Mouse (Mus musculus) G1E (cell line): Measurements from ENCODE around the gene Phyhipl. TPM values are rescaled to one million over a fixed set of nuclear protein-coding genes. Genes with fewer than 3 reads are reported as not detected.

Experiments
- ATAC-seq: 2 replicates; pipeline ENCODE4 v1.8.0; 2016; ENCODE audit warnings: mild to moderate bottlenecking; ENCODE audit not compliant: insufficient number of reproducible peaks, poor library complexity, low FRiP score, severe bottlenecking; ENCODE audit errors: extremely low read depth
- DNase-seq: peaks from one replicate; pipeline ENCODE4 v3.0.0; 2012; ENCODE audit warnings: low spot score
- H3K27me3 ChIP-seq: 2 replicates; pipeline ENCODE4 v1.6.1; 2012; ENCODE audit warnings: mild to moderate bottlenecking, low read length, inconsistent platforms; ENCODE audit not compliant: insufficient read depth
- H3K36me3 ChIP-seq: replicated peaks from 2 replicates; pipeline ENCODE3; 2012; ENCODE audit warnings: mild to moderate bottlenecking, inconsistent platforms
- H3K4me1 ChIP-seq: 2 replicates; pipeline ENCODE4 v1.6.1; 2012; ENCODE audit warnings: low read depth, low read length, inconsistent platforms, mixed read lengths; ENCODE audit not compliant: insufficient read depth
- H3K4me3 ChIP-seq: 2 replicates; pipeline ENCODE4 v1.5.1; 2012; ENCODE audit warnings: low read depth, mild to moderate bottlenecking, inconsistent platforms, low read length, moderate library complexity, mixed read lengths
- H3K9me3 ChIP-seq: replicated peaks from 2 replicates; pipeline ENCODE4 v1.6.1; 2012; ENCODE audit warnings: inconsistent platforms
- CTCF ChIP-seq: IDR thresholded peaks from 2 replicates; pipeline ENCODE4 v1.5.1; 2012; ENCODE audit warnings: low read depth, low read length, inconsistent platforms, mixed read lengths
- GATA1 ChIP-seq: IDR thresholded peaks from 2 replicates; pipeline ENCODE4 v1.6.1; 2012; ENCODE audit warnings: borderline replicate concordance, low read length, inconsistent platforms, mixed read lengths
- GATA2 ChIP-seq: IDR thresholded peaks from 2 replicates; pipeline ENCODE4 v1.6.1; 2012; ENCODE audit warnings: low read depth, low read length, inconsistent platforms, borderline replicate concordance
- POLR2AphosphoS5 ChIP-seq: IDR thresholded peaks from 2 replicates; pipeline ENCODE4 v1.6.1; 2012; ENCODE audit warnings: low read depth, low read length, inconsistent platforms; ENCODE audit not compliant: insufficient replicate concordance
- TAL1 ChIP-seq: conservative IDR thresholded peaks from 2 replicates; pipeline ENCODE4 v1.6.1; 2012; ENCODE audit warnings: low read depth, low read length, inconsistent platforms, mixed read lengths
- polyA plus RNA-seq: library from polyadenylated mRNA; stranded (reverse); fragments of >175 nt; gene quantifications from 2 replicates; pipeline ENCODE4 v1.2.3, GENCODE M21; 2012
- total RNA-seq, 2 experiments: library from RNA; stranded (forward) in 1 of 2; stranded (reverse) in 1 of 2; fragments of 200-1000 nt in 1 of 2; fragments of >200 nt in 1 of 2; fragmentation: Nextera tagmentation in 1 of 2; gene quantifications; 2 replicates each; pipeline ENCODE4 v1.2.3; 2014 to 2017

Phyhipl gene
- total and polyA plus RNA-seq, 3 experiments = 0.71 TPM; not detected in 2

GRCm38 (mm10) chr10:70637640-70638328 lies 18.0 kb downstream of the Phyhipl start:
- TF ChIP-seq POLR2AphosphoS5 (no peak), TAL1 (no peak), GATA1 (no peak), CTCF (no peak), GATA2 (no peak)
- Histone ChIP-seq H3K27me3 (no peaks in the 10 kb centered on the region), H3K36me3 (no peaks in the 10 kb centered on the region), H3K9me3 (peaks cover 47% of the 10 kb centered on the region), H3K4me3 (no peak overlapping the region), H3K4me1 (no peaks in the 10 kb centered on the region)
- DNase-seq (no peak), ATAC-seq (no peak)

- DNase-seq (no peak), ATAC-seq (no peak)
- no peak overlapping the region for H3K4me3 ChIP-seq
- H3K27me3 ChIP-seq = no peaks in the 10 kb centered on the region
- TF ChIP-seq TAL1 (no peak), GATA1 (no peak), GATA2 (no peak), CTCF (no peak), POLR2AphosphoS5 (no peak)
- H3K9me3 ChIP-seq = peaks cover 29% of the 10 kb centered on the region
- no peaks in the 10 kb centered on the region for H3K4me1 ChIP-seq
- H3K36me3 ChIP-seq = no peaks in the 10 kb centered on the region
Observed at GRCm38 (mm10) chr10:70635261-70635660, 20.5 kb downstream of the Phyhipl start.

GRCm38 (mm10) chr10:70631142-70631541 lies 24.6 kb downstream of the Phyhipl start:
- no peak overlapping the region for H3K4me3 ChIP-seq
- H3K36me3 ChIP-seq = no peaks in the 10 kb centered on the region
- no peaks in the 10 kb centered on the region for H3K4me1 ChIP-seq
- ATAC-seq (no peak), DNase-seq (no peak)
- H3K9me3 ChIP-seq = peaks cover 15% of the 10 kb centered on the region
- TF ChIP-seq CTCF (no peak), TAL1 (no peak), POLR2AphosphoS5 (no peak), GATA1 (no peak), GATA2 (no peak)
- no peaks in the 10 kb centered on the region for H3K27me3 ChIP-seq

- H3K9me3 ChIP-seq = peaks cover 20% of the 10 kb centered on the region
- H3K36me3 ChIP-seq = no peaks in the 10 kb centered on the region
- H3K27me3 ChIP-seq = no peaks in the 10 kb centered on the region
- TF ChIP-seq CTCF (no peak), POLR2AphosphoS5 (no peak)
- no peak for ATAC-seq
- no peaks in the 10 kb centered on the region for H3K4me1 ChIP-seq
- DNase-seq = no peak
- no peak overlapping the region for H3K4me3 ChIP-seq
Observed at GRCm38 (mm10) chr10:70623461-70623860, 32.3 kb downstream of the Phyhipl start.

GRCm38 (mm10) chr10:70616377-70616776 lies 39.4 kb downstream of the Phyhipl start:
- DNase-seq = no peak
- TF ChIP-seq POLR2AphosphoS5 (no peak), CTCF (no peak), GATA1 (no peak), GATA2 (no peak), TAL1 (no peak)

GRCm38 (mm10) chr10:70611633-70612032 lies 44.1 kb downstream of the Phyhipl start:
- Histone ChIP-seq H3K27me3 (no peaks in the 10 kb centered on the region), H3K9me3 (peaks cover 14% of the 10 kb centered on the region), H3K4me3 (no peak overlapping the region), H3K4me1 (no peaks in the 10 kb centered on the region), H3K36me3 (no peaks in the 10 kb centered on the region)
- TF ChIP-seq GATA1 = no peak
- no peak for TF ChIP-seq CTCF
- TF ChIP-seq GATA2 = no peak
- TF ChIP-seq POLR2AphosphoS5 = no peak
- no peak for TF ChIP-seq TAL1
- DNase-seq (no peak), ATAC-seq (no peak)

More at GRCm38 (mm10) chr10:70616377-70616776, 39.4 kb downstream of the Phyhipl start:
- no peaks in the 10 kb centered on the region for H3K36me3 ChIP-seq
- no peak overlapping the region for H3K4me3 ChIP-seq
- ATAC-seq = no peak
- peaks cover 16% of the 10 kb centered on the region for H3K9me3 ChIP-seq
- H3K27me3 ChIP-seq = no peaks in the 10 kb centered on the region
- H3K4me1 ChIP-seq = no peaks in the 10 kb centered on the region

GRCm38 (mm10) chr10:70599925-70600305 lies 55.9 kb downstream of the Phyhipl start:
- Histone ChIP-seq H3K4me1 (no peaks in the 10 kb centered on the region), H3K9me3 (peaks cover 39% of the 10 kb centered on the region), H3K27me3 (no peaks in the 10 kb centered on the region), H3K4me3 (peak overlapping the region; percentile 35; the same call in 1 of the 2 replicates), H3K36me3 (no peaks in the 10 kb centered on the region)
- no peak for DNase-seq
- TF ChIP-seq GATA2 (no peak), POLR2AphosphoS5 (no peak), GATA1 (no peak), TAL1 (no peak), CTCF (no peak)
- no peak for ATAC-seq
